Mouse (Mus musculus) embryo, embryonic 10 days (tissue): ENCODE measurements at regions not wholly inside any gene's neighbourhood (a gene's known extent, or its start where the extent isn't known, plus 50 kb on each side); places are given as distances from the start of the nearest gene placed in this dataset.

Experiments used
- DNase-seq: peaks from one replicate; pipeline ENCODE4 v3.0.0-alpha.2; 2015; ENCODE audit warnings: low spot score

GRCm38 (mm10) chr11:71887211-71887610 is 137.5 kb downstream of the Wscd1 start:
- DNase-seq: peak; percentile 78

GRCm38 (mm10) chr11:71886771-71887170 is 137.1 kb downstream of the Wscd1 start:
- no peak for DNase-seq

- no peak for DNase-seq
Observed at GRCm38 (mm10) chr11:71884861-71885260, 135.1 kb downstream of the Wscd1 start.

GRCm38 (mm10) chr11:71881841-71882240 is 132.1 kb downstream of the Wscd1 start:
- no peak for DNase-seq

- no peak for DNase-seq
Observed at GRCm38 (mm10) chr11:71871297-71871696, 121.6 kb downstream of the Wscd1 start.

GRCm38 (mm10) chr11:71866690-71867089 is 117.0 kb downstream of the Wscd1 start:
- no peak for DNase-seq

- DNase-seq: no peak
Observed at GRCm38 (mm10) chr11:71857926-71858325, 108.2 kb downstream of the Wscd1 start.

GRCm38 (mm10) chr11:71855557-71855956 is 105.8 kb downstream of the Wscd1 start:
- DNase-seq: no peak

- DNase-seq: no peak
Observed at GRCm38 (mm10) chr11:71855058-71855457, 105.3 kb downstream of the Wscd1 start.

GRCm38 (mm10) chr11:71847684-71848367 is 98.1 kb downstream of the Wscd1 start:
- DNase-seq: peak; percentile 50

- DNase-seq: no peak
Observed at GRCm38 (mm10) chr11:71846496-71846895, 96.8 kb downstream of the Wscd1 start.

GRCm38 (mm10) chr11:71840635-71841443 is 91.1 kb downstream of the Wscd1 start:
- no peak for DNase-seq
